Mouse (Mus musculus) lung, embryonic 14.5 days (tissue): ENCODE results near the gene Foxp1. TPM values are rescaled to one million over a fixed set of nuclear protein-coding genes. Genes with fewer than 3 reads are reported as not detected.

Experiments
- ATAC-seq: fragments of 200-750 bp; cut with Nextera tagmentation; 2 replicates; pipeline ENCODE4 v1.8.0; 2017; ENCODE audit warnings: mild to moderate bottlenecking, moderate TSS enrichment, moderate library complexity; ENCODE audit not compliant: insufficient read depth
- DNase-seq: peaks from one replicate; pipeline ENCODE4 v3.0.0-alpha.2; 2015
- H3K27ac ChIP-seq: fragments of 300-500 bp; sonication (generic); 2 replicates; pipeline ENCODE4 v1.5.1; 2014; ENCODE audit warnings: low read depth, mild to moderate bottlenecking, moderate library complexity
- H3K27me3 ChIP-seq: fragments of 300-500 bp; sonication (generic); 2 replicates; pipeline ENCODE4 v1.6.1; 2014; ENCODE audit warnings: low read length, control low read depth; ENCODE audit not compliant: insufficient read depth
- H3K36me3 ChIP-seq: fragments of 300-500 bp; sonication (generic); 2 replicates; pipeline ENCODE4 v1.6.1; 2014; ENCODE audit warnings: control low read depth; ENCODE audit not compliant: insufficient read depth
- H3K4me1 ChIP-seq: fragments of 300-500 bp; sonication (generic); 2 replicates; pipeline ENCODE4 v1.6.1; 2014; ENCODE audit warnings: antibody characterized with exemption, control low read depth; ENCODE audit not compliant: insufficient read depth
- H3K4me2 ChIP-seq: fragments of 300-500 bp; sonication (generic); 2 replicates; pipeline ENCODE4 v1.6.1; 2014; ENCODE audit warnings: mild to moderate bottlenecking
- H3K4me3 ChIP-seq: fragments of 300-500 bp; sonication (generic); 2 replicates; pipeline ENCODE4 v1.5.1; 2014; ENCODE audit warnings: low read depth, low read length
- H3K9ac ChIP-seq: fragments of 300-500 bp; sonication (generic); 2 replicates; pipeline ENCODE4 v1.6.1; 2014
- H3K9me3 ChIP-seq: fragments of 300-500 bp; sonication (generic); 2 replicates; pipeline ENCODE4 v1.6.1; 2016; ENCODE audit warnings: low read depth, low read length, control low read depth
- CTCF ChIP-seq: IDR thresholded peaks from 2 replicates; pipeline ENCODE4 v1.5.1; 2016; ENCODE audit warnings: antibody characterized with exemption, low read depth
- WGBS: fragments of 180-500 bp; shearing (Covaris S2); extraction: QIAGEN DNeasy Blood & Tissue Kit; methylation state at CpG from one replicate; pipeline ENCODE4 v1.1.7; 2014; 5-methylcytosine and 5-hydroxymethylcytosine counted together
- polyA plus RNA-seq: library from polyadenylated mRNA; unstranded; fragments of >200 nt; fragmentation: Nextera tagmentation; extraction: Ambion mirVana; gene quantifications from 2 replicates; pipeline ENCODE4 v1.2.1, GENCODE M21; 2014

The Foxp1 gene
- polyA plus RNA-seq, 1 experiment from 2014 or later: 111 TPM

DNA sequence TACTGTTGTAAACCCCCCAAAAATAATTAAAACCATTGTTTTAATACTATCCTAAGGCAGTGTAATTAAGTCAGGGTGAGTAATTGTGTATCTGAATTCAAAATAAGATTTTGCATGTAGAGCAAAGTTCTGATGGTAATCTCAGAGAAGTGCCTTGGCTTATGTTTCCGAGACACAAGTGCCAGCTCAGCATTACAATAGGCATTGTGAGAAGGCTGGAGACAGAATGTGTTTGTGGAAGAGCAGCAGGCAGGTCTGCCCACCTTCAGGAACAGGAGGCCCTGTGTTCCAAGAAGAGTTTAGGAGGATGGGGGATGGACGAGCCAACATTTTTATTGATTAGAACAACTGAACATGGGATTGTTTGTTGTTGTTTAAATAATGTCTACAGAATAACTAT is 6.5 kb upstream of the Foxp1 start:
- no peak for TF ChIP-seq CTCF
- Histone ChIP-seq H3K9me3 (peaks cover 7% of the 10 kb centered on the region; the same call in 1 of the 2 replicates), H3K4me3 (no peak overlapping the region), H3K36me3 (no peaks in the 10 kb centered on the region), H3K4me2 (no peak overlapping the region), H3K27ac (no peak overlapping the region), H3K4me1 (no peaks in the 10 kb centered on the region), H3K9ac (no peak overlapping the region), H3K27me3 (no peaks in the 10 kb centered on the region)
- WGBS: 59% methylated on average over 2 of the region's 2 CpGs
- no peak for ATAC-seq
- no peak for DNase-seq

DNA sequence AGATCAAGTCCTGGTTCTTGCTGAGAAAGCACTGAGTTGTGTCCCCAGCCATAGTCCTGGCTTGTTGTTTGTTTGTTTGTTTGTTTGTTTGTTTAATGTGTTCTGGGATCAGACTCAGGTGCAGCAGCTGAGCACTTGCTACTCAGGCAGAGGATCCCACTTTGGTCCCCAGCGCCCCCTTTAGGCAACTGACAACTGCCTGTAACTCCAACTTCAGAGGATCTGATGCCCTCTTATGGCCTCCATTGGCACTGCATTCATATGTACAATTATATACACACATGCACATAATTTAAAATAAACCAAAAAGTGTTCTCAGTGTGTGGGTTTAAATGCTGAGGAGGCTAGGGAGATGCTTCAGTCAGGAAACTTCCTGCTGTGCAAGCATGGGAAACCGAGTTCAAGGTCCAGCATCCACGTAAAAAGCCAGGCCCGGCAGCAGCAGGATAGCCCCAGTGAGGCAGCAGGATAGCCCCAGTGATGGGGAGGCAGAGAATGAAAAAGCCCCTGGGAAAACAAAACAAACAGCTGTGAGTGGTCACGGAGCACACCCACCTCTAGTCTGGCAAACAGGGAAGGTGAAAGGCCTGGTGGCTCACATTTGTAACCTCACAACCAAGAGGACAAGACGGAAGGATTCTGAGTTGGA is 5.1 kb upstream of the Foxp1 start:
- Histone ChIP-seq H3K27ac (no peak overlapping the region), H3K27me3 (no peaks in the 10 kb centered on the region), H3K4me1 (no peaks in the 10 kb centered on the region), H3K4me2 (no peak overlapping the region), H3K4me3 (no peak overlapping the region), H3K9ac (no peak overlapping the region), H3K36me3 (no peaks in the 10 kb centered on the region), H3K9me3 (peaks cover 7% of the 10 kb centered on the region; the same call in 1 of the 2 replicates)
- DNase-seq: no peak
- 87% methylated on average over 6 of the region's 6 CpGs for WGBS
- TF ChIP-seq CTCF: peak; percentile 46
- no peak for ATAC-seq

- ATAC-seq (no peak), DNase-seq (no peak)
- H3K36me3 ChIP-seq: no peaks in the 10 kb centered on the region
- TF ChIP-seq CTCF: peak; percentile 52
- no peak overlapping the region for H3K4me3 ChIP-seq
- no peak overlapping the region for H3K9ac ChIP-seq
- H3K9me3 ChIP-seq: peaks cover 7% of the 10 kb centered on the region; the same call in 1 of the 2 replicates
- no peak overlapping the region for H3K4me2 ChIP-seq
- H3K27me3 ChIP-seq: no peaks in the 10 kb centered on the region
- WGBS: 52% methylated on average over 8 of the region's 8 CpGs
- H3K4me1 ChIP-seq: no peaks in the 10 kb centered on the region
- H3K27ac ChIP-seq: no peak overlapping the region
Observed at GRCm38 (mm10) chr6:99525351-99525750, 2.8 kb upstream of the Foxp1 start.

GRCm38 (mm10) chr6:99523679-99524370 is 1.3 kb upstream of the Foxp1 start:
- 25% methylated on average over 10 of the region's 10 CpGs for WGBS
- H3K9me3 ChIP-seq: peaks cover 7% of the 10 kb centered on the region; the same call in 1 of the 2 replicates
- no peaks in the 10 kb centered on the region for H3K36me3 ChIP-seq
- DNase-seq (no peak), ATAC-seq (no peak)
- H3K4me3 ChIP-seq: peak overlapping the region; percentile 66
- TF ChIP-seq CTCF: no peak
- no peaks in the 10 kb centered on the region for H3K27me3 ChIP-seq
- H3K9ac ChIP-seq: peak overlapping the region; percentile 79
- H3K4me2 ChIP-seq: peak overlapping the region; percentile 94
- peak overlapping the region; percentile 99 for H3K27ac ChIP-seq
- no peaks in the 10 kb centered on the region for H3K4me1 ChIP-seq

- H3K27me3 ChIP-seq: no peaks in the 10 kb centered on the region
- WGBS: under 1% methylated on average over 22 of the region's 22 CpGs
- no peaks in the 10 kb centered on the region for H3K36me3 ChIP-seq
- DNase-seq (peak; percentile 84), ATAC-seq (peak; percentile 42)
- peak overlapping the region; percentile 66 for H3K4me3 ChIP-seq
- TF ChIP-seq CTCF: no peak
- H3K4me1 ChIP-seq: no peaks in the 10 kb centered on the region
- H3K9me3 ChIP-seq: peaks cover 7% of the 10 kb centered on the region; the same call in 1 of the 2 replicates
- peak overlapping the region; percentile 94 for H3K4me2 ChIP-seq
- H3K27ac ChIP-seq: peak overlapping the region; percentile 99
- H3K9ac ChIP-seq: peak overlapping the region; percentile 79
Observed at GRCm38 (mm10) chr6:99523109-99523632, 650 bp upstream of the Foxp1 start.

DNA sequence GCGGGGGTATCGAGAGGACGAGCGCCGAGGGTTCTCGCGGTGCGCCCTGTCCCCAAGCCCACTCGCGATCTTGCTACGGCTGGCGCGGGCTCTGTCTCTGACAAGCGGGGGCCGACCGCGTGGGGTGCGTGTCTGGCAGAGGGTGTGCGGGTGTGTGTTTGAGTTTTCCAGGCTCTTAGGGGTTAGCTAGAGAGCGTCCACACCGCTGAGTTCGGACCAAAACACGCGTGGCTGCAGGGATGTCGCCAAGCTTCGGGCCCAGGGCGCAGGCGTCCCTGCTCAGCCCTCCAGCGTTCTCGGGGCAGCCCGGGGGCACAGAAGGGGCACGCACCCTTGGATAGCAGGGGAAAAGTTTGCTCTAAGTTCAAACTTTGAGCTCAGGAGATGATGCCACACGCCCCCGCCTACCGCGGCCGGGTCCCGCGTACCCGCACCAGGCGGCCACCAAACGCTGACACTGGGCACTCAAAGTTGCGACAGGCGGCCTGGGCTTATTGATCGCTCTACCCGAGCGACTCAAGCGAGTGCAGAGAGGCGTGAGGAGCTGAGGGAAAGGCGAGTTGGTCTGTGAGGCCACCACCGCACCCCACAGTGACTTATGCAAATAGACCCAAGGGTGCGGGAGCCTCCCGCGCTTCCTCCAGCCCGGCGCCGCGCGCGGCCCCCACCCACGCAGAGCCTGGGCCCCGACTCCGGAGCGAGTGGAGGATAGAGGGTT is 721 bp downstream of the Foxp1 start:
- TF ChIP-seq CTCF: no peak
- Histone ChIP-seq H3K27ac (peak overlapping the region; percentile 99), H3K27me3 (no peaks in the 10 kb centered on the region), H3K4me1 (no peaks in the 10 kb centered on the region), H3K9ac (peak overlapping the region; percentile 79), H3K9me3 (no peaks in the 10 kb centered on the region), H3K4me2 (peak overlapping the region; percentile 94), H3K4me3 (peak overlapping the region; percentile 66), H3K36me3 (no peaks in the 10 kb centered on the region)
- ATAC-seq: peak; percentile 32; the same call in 1 of the 2 replicates
- peak; percentile 66 for DNase-seq
- WGBS: under 1% methylated on average over 64 of the region's 64 CpGs
